Mouse (Mus musculus): ENCODE data around the gene Dnmt3b.

The Dnmt3b gene

GRCm38 (mm10) chr2:153649298-153650013 is at the start of gene Dnmt3b:
TSS of gene Dnmt3b (plus strand) at chr2:153649450.
- DNase-seq (ENCODE audit: low spot score in 2 of 2) = no peak

DNA sequence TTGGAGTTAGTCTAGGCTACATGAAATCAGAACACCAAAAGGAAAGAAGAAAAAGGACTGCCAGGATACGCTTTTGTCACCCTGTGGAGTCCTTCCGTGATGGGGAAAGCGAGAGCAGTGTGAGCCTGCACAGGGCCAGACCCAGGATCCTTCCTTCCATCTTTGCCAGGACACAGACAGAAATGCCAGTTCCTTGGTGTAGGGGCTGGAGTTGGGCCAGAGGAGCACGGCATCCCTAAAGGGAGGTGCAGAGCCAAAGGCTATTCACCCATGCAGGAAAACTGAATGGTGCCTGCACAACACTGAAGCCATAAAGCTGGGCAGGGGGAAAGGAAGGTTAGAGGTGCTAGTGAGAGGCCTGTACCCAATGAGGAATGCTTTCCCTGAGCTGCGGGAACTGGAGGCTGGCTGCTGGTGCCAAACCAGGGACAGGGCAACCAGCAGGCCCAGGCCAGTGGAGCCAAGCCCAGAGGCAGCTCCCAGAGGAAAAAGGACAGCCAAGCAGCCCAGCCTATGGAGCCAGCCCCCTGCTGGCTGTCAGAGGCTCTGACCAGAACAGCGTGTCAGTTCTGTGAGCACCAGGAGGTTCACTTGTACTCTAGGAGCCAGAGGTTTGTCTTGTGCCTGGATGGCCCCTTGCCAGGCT is 49.1 kb upstream of the Dnmt3b start:
- peak in 1 of 2 experiments; percentile 17 for DNase-seq (ENCODE audit: low spot score in 2 of 2)

DNA sequence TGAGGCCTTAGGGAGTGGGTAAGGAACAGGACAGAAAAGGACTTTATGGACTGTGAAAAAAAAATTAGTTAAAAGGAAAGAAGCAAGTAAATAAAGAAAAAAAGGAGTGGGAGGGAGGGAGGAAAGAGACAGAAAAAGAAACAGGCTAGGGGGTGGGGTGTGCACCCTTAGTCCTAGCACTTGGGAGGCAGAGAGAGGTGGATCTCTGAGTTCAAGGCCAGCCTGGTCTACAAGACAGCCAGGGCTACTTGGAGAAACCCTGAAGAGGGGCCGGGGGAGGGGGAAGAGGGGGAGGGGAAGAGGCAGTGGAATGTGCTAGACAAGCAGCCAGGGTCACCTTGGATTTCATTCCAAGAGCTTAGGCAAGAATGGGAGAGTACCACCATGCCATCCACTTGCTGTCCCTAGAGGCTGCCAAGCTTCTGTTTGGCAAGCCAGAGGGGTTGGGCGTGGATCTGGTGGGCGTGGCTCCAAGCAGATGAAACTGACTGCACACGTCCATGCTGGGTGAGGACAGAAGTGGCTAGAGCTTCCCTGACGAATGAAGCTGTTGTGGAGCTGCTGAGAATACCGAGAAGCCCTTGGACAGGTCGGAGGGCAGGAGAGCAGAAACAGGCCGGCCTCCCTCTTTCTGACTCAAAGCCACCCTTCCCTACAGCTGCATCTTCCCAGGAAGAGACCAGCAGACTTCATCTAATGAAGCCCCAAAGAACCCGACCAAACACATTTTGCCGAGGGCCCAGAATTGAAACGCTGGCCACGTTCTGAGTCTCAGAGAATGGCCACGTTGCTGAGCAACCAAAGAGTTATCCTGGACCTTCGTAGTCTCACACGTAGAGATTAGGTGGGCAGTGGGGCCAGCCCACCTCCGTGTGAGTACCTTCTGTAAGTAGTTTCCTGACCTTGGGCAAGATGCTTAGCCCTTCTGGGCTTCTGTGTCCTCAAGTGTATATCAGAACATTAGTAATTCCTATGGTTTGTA is 48.3 kb upstream of the Dnmt3b start:
- no peak for DNase-seq (ENCODE audit: low spot score in 2 of 2)

DNA sequence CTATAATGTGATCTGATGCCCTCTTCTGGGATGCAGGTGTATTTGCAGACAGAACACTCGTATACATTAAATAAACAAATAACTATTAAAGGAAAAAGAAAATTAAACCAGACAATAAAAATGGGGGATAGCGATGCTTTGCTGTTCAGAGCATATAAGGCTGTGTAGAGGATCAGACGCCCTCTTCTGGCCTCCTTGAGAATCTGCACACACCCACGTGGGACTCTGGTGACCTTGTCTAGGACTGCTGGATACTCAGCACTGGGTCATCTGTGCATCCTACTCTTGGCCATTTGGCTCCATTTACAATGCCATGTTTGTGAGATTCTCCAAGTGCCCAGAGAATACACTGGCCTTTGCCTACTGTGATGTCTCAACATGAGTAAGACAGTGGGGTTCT is 45.5 kb upstream of the Dnmt3b start:
- DNase-seq (ENCODE audit: low spot score in 2 of 2) = no peak

GRCm38 (mm10) chr2:153606421-153606820 is 42.8 kb upstream of the Dnmt3b start:
- no peak for DNase-seq (ENCODE audit: low spot score in 2 of 2)

DNA sequence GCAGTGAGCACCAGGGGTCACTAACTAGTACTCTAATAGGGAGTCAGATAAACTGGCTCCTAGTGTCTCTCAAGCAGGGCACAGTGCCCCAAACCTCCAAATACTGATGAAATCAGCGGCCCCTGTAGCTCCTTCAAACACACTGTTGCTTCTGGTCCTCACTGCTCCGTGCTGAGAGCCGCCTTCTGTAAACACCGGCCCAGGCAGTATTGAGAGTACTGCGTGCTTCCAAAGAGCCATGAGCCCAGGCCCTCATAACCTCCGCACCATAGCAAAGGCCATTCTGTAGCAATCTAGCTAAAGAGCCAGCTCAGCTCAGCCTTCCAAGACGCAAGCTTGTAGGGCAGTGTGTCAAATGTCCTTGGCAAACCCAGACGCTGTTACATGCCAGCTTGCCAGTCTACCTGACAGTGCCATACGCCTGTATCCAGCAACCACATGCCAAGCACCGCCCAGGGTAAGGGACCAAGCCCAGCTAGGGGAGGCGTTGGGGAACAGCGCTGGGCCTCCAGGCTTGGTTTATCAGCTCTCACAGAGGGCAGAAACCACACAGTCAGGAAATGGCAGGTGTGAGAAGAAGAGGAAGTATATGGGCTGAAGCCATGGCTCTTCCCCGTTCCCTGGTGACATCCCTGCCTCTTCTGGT is 41.3 kb upstream of the Dnmt3b start:
- DNase-seq (ENCODE audit: low spot score in 2 of 2) = no peak

- DNase-seq (ENCODE audit: low spot score in 2 of 2) = no peak
These were observed 40.2 kb upstream of the Dnmt3b start for GRCm38 (mm10) chr2:153609058-153609457.

GRCm38 (mm10) chr2:153609548-153609947 is 39.7 kb upstream of the Dnmt3b start:
- DNase-seq (ENCODE audit: low spot score in 2 of 2) = peak; percentile 59 to 61

GRCm38 (mm10) chr2:153610426-153611240 is 38.6 kb upstream of the Dnmt3b start:
- no peak for DNase-seq (ENCODE audit: low spot score in 2 of 2)

GRCm38 (mm10) chr2:153611241-153611630 is 38.0 kb upstream of the Dnmt3b start:
- no peak for DNase-seq (ENCODE audit: low spot score in 2 of 2)

DNA sequence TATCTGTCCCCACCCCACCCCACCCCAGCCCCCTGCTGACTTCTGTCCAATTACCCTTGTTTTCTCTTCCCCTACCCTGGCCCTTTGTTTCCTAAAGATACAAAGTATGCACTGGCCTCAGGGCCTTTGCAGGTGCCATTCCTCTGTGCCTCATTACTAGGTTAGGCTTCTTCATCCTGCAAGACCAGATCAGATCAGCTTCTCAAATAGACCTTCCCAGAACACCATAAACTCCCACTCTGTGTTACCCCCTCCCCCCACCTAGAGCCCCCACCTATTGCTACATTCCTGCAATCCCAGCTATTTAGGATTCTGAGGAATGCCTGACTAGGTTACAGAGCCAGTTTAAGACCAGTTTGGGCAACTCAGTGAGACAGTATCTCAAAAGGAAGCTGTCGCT is 37.5 kb upstream of the Dnmt3b start:
- no peak for DNase-seq (ENCODE audit: low spot score in 2 of 2)

- DNase-seq (ENCODE audit: low spot score in 2 of 2) = no peak
These were observed 36.5 kb upstream of the Dnmt3b start for GRCm38 (mm10) chr2:153612594-153613281.

DNA sequence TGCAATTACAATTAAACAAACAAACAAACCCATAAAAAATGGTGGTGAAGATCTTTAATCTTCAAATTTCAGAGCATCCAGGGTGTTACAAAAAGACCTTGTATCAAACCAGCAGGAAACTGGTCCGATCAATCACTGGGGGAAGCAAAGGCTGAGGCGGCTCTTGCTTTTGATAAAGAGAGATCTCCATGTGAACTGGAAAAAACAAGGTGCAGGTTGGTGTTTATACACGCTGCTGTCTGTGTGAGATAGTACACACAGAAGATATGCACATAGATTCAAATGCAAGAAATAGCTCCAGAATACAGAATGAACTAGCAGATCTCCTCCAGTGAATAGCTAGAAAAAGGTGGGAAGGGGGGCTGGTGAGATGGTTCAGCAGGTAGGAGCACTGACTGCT is 32.4 kb upstream of the Dnmt3b start:
- DNase-seq (ENCODE audit: low spot score in 2 of 2) = no peak

DNA sequence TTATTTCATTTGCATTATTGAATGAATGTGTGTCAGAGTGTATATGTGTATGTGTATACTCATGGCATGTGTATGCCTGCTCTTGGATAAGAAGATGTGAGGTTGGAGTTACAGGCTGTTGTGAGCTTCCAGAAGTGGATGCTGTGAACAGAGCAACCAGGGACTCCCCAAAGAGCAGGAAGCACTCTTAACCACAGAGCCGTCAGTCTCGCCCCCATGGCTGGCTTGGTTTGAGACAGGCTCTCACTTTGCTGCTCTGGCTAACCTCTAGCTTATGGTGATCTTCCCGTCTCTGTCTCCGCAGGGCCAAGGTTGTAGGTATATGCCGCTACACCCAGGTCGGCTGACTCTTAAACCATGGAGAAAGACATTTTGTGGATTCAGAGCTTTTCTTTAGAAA is 30.8 kb upstream of the Dnmt3b start:
- DNase-seq (ENCODE audit: low spot score in 2 of 2) = no peak

DNA sequence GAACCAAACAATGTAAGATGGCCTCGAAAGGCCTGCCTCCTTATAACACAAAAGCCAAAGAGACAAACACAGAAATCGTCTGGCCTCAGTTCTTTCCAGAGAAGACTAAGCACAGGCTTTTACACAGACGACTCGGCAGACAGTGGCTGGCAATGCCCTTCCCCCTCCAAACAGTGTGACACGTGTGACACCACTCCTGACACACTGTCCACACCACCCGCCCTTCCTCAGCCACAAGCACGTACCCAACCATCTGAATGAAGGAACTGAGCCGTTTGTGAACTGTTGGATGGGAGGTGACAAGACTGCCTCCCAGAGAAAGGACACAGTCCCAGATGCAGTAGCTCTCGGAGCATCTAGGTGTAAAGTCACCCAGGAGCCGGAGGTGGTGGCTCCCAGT is 30.4 kb upstream of the Dnmt3b start:
- DNase-seq (ENCODE audit: low spot score in 2 of 2) = no peak

DNA sequence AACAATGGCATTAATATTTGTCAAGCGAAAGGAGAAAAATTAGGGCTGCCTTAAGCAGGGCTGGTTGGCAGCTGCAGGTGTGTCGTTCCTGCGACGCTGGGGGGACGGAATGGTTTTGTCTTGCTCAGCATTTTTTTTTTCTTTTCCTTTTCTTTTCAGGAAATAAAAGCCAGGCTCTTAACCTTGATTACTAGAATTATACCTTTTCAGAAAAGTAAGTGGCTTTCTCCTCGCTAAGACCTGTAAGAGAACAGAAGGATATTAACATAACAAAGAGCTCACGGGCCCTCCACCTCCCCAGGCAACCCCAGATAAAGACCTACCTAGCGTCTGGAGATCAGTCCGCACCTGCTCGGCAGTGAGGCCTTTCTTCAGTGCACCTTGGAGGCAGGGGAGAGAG is 26.8 kb upstream of the Dnmt3b start:
- DNase-seq (ENCODE audit: low spot score in 2 of 2) = no peak

- DNase-seq (ENCODE audit: low spot score in 2 of 2) = no peak
These were observed 18.3 kb upstream of the Dnmt3b start for GRCm38 (mm10) chr2:153630950-153631349.

DNA sequence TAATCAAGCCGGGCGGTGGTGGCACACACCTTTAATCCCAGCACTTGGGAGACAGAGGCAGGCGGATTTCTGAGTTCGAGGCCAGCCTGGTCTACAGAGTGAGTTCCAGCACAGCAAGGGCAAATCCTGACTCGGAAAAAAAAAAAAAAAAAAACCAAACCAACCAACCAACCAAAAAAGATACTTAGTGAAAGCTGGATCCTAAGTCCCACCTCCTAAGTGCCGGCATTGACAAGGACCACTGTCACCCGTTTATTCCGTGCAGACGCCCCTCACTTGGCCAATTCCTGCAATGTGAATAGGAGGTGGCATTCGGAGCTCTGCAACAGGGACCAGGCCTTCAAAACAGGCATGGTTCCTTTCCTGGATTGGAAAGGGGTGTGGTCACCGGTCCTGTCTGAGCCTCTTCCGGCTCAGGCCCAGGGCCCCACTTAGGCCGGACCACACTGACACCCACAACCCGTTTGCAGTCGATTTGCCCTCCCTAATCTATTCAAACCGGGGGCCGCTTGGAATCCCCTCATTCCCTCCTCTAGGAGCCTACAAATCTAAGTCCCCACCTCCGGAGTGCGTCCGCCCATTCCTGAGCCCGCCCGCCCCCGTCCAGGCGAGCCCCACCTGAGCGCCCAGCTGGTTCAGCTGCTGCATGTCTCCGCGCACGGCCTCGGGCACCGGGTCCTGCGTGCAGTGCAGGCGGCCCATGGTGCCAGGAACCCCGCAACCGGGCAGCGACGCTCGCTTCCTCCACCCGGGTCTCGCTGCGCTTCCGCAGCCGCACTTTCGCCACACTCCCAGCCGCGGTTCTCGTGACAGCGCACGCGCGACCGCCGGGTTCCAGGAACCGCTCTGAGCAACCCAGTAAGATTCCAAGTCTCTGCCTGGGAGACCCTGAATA is 17.0 kb upstream of the Dnmt3b start, which contains the start of gene Commd7:
Gene Commd7, minus strand, starts transcription at position 806 of the 895 bp plus-strand sequence.
- DNase-seq (ENCODE audit: low spot score in 2 of 2) = peak; percentile 69 to 75

DNA sequence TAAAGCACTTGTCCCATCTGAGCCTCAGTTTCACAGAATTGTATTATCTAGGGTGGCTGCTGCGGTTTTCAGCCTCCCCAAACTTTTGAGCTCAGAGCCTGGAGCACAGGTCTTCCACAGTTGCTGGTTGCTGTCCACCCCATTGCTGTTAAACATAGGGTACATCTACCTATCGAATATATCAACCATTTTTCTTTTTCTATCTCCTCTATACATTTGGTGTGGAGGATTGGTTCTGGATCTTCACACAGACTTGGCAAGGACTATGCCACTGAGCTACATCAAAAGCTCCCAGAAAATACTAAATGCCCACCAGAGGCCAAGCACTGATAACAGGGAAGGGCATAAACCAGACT is 16.4 kb upstream of the Dnmt3b start:
- no peak for DNase-seq (ENCODE audit: low spot score in 2 of 2)

Measured in right cerebral cortex, postnatal 36 days (tissue).